Mouse (Mus musculus): ENCODE results near the gene Eif4enif1. TPM values are rescaled to one million over a fixed set of nuclear protein-coding genes. Genes with fewer than 3 reads are reported as not detected.
"Not testable (repeated sequence)": the region's sequence is repeated elsewhere in the genome, so short reads cannot be mapped to it uniquely, and the experiment has no call there.

Gene Eif4enif1
- polyA plus RNA-seq, 1 experiment = 52.7 TPM

DNA sequence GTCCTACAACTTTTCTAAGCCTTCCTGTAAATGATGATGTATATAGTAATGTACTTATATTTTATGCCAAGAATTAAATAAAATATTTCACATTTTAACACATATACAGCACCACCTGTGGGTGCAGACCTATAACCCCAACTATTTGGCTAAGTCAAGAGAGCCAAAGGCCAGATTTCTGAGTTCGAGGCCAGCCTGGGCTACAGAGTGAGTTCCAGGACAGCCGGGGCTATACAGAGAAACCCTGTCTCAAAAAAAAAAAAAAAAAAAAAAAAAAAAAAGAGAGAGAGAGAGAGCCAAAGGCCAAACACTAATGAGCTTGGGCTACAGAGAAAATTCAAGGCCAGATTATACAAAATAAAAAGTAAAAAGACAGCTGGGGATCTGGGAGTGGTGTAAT lies 33.1 kb upstream of the Eif4enif1 start:
- H3K4me1 ChIP-seq (ENCODE audit: control insufficient read depth, insufficient read depth, low read length); H3K4me3 ChIP-seq (replicated peaks; ENCODE audit: control insufficient read depth, low read depth, low read length); H3K27ac ChIP-seq (ENCODE audit: control insufficient read depth, insufficient read depth, low read depth, low read length, poor library complexity): not testable (repeated sequence)
- WGBS = 64% methylated on average over 2 of the region's 2 CpGs

DNA sequence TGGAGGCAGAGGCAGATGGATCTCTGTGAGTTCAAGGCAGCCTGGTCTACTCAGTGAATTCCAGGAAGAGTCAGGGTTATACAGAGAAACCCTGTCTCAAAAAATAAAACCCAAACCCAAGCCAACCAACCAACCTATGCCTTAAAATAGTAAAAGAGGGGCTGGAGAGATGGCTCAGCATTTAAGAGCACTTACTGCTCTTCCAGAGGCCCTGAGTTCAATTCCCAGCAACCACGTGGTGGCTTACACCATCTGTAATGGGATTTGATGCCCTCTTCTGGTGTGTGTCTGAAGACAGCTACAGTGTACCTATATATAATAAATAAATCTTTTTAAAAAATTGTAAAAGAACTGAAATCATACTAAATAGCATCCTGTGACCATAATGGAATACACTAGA lies 30.3 kb upstream of the Eif4enif1 start:
- 57% methylated on average over 1 of the region's 1 CpGs for WGBS
- not testable (repeated sequence) for H3K27ac ChIP-seq (ENCODE audit: control insufficient read depth, insufficient read depth, low read depth, low read length, poor library complexity); H3K4me3 ChIP-seq (replicated peaks; ENCODE audit: control insufficient read depth, low read depth, low read length); H3K4me1 ChIP-seq (ENCODE audit: control insufficient read depth, insufficient read depth, low read length)

DNA sequence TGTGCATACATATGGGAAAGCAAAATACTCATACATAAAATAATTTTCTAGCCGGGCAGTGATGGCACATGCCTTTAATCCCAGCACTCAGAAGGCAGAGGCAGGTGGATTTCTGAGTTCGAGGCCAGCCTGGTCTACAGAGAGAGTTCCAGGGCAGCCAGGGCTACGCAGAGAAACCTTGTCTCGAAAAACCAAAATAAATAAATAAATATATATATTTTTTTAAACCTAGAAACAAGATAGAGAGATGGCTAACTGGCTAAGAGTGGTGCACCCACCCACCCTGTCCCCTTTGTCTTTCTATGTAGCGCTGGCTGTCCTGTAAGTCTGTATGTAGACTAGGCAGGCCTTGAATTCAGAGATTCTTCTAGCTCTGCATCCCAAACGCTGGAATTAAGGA lies 29.7 kb upstream of the Eif4enif1 start:
- 46% methylated on average over 4 of the region's 6 CpGs for WGBS
- not testable (repeated sequence) for H3K4me1 ChIP-seq (ENCODE audit: control insufficient read depth, insufficient read depth, low read length); H3K27ac ChIP-seq (ENCODE audit: control insufficient read depth, insufficient read depth, low read depth, low read length, poor library complexity); H3K4me3 ChIP-seq (replicated peaks; ENCODE audit: control insufficient read depth, low read depth, low read length)

DNA sequence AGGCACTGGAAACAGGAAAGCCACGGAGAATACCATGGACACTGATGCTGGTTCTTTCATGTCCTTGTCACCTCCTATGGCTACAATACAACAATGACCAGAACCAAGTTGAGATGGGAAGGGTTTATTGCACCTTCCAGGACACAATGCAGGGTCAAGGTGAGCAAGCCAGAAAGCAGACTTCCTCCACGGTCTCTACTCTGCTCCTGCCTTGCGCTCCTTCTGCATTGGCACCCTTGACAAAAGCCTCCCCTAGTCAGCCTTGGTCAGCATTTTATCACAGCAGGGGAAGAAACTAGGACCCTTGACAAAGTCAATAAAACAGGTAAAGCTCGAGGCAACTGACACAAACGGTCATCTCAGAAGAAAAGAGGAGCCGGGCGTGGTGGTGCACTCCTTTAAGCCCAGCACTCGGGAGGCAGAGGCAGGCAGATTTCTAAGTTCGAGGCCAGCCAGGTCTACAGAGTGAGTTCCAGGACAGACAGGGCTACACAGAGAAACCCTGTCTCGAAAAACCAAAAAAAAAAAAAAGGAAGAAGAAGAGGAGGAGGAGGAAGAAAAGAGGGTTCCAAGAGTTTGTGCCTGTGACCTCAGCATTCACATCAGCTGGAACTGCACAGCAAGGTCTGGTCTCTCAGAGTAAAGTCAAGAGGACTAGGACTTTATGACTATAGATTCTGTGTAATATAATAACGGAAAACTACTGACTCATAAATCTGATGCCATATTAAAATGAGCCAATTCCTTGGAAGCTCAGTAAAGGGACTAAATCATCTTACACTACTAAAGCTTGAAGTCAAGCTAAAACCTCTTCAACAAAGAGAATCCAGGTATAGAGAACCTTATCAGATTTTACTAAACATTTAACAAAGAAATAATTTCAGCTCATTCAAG lies 28.5 kb upstream of the Eif4enif1 start:
- WGBS = 80% methylated on average over 11 of the region's 11 CpGs
- H3K4me3 ChIP-seq (replicated peaks; ENCODE audit: control insufficient read depth, low read depth, low read length); H3K4me1 ChIP-seq (ENCODE audit: control insufficient read depth, insufficient read depth, low read length); H3K27ac ChIP-seq (ENCODE audit: control insufficient read depth, insufficient read depth, low read depth, low read length, poor library complexity): not testable (repeated sequence)

DNA sequence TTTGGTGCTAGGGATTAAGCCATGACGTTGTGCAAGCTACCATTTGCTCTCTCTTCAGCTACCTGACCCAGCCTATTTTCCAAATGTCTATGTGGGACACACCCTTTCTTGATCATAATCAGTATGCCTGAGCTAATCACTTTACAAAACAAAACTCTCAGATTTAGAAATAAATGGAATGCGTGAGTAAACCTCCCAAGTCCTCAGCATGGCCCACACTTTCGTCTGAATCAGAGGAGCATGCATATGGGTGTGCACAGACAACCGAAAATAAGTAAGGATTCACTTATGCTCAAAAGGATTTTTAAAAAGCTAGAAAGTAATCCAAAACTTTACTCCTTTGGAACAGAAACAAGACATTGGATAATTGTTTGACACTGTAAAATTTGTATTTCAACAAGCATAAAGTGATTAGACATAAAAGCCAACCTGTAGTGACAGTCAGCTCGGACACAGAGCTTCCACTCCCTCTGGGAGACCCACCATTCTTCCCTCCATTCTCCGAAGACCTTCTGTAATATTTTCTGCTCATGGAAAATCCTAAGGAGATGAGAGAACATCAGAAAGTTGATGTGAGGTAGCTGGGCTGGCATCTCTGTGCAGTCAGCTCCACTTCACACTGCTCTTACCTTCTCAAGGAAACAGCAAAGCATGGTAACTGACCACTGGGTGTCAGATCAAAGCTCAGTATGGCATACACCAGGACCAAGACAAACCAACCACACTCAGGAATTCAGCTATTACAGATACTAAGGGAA lies 23.0 kb upstream of the Eif4enif1 start:
- H3K4me1 ChIP-seq (ENCODE audit: control insufficient read depth, insufficient read depth, low read length); H3K27ac ChIP-seq (ENCODE audit: control insufficient read depth, insufficient read depth, low read depth, low read length, poor library complexity); H3K4me3 ChIP-seq (replicated peaks; ENCODE audit: control insufficient read depth, low read depth, low read length): not testable (repeated sequence)
- 81% methylated on average over 6 of the region's 6 CpGs for WGBS

DNA sequence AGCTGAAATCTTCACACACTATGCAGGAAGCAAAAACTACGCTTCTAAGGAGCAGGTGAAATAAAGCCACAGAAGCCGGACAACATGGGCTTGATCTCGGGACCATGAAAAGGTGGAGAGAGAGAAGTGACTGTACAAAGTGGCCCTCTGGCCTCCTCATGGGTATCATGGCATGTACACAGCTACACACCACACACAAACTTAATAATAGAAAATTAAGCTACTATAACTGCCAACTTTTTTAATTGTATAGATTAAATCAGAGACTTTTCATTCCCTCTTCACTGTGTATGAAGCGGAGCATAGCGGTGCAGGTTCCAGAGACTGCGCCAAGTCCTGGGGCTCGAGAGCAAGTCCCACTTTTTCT lies 22.5 kb upstream of the Eif4enif1 start:
- not testable (repeated sequence) for H3K27ac ChIP-seq (ENCODE audit: control insufficient read depth, insufficient read depth, low read depth, low read length, poor library complexity); H3K4me1 ChIP-seq (ENCODE audit: control insufficient read depth, insufficient read depth, low read length); H3K4me3 ChIP-seq (replicated peaks; ENCODE audit: control insufficient read depth, low read depth, low read length)
- WGBS = 82% methylated on average over 7 of the region's 7 CpGs

DNA sequence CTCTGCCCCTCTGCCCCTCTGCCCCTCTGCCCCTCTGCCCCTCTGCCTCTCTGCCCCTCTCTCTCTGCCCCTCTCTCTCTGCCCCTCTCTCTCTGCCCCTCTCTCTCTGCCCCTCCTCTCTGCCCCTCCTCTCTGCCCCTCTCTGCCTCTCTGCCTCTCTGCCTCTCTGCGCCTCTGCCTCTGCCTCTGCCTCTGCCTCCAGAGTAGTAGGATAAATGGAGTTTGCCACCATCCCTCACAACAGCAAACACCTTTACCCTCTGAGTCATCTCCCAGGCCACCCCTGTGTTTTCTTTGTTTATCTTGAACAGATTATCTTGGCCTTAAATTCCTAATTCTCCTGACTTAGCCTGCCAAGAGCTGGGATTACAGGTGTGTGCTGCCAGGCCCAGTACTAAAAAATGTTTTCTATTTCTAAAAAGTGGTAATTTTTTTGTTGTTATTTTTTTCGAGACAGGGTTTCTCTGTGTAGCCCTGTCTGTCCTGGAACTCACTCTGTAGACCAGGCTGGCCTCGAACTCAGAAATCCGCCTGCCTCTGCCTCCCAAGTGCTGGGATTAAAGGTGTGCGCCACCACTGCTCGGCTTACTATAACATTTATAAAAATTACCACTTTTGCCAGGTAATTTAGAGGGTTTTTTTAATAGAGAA lies 21.6 kb upstream of the Eif4enif1 start:
- 63% methylated on average over 6 of the region's 6 CpGs for WGBS
- not testable (repeated sequence) for H3K4me3 ChIP-seq (replicated peaks; ENCODE audit: control insufficient read depth, low read depth, low read length)

DNA sequence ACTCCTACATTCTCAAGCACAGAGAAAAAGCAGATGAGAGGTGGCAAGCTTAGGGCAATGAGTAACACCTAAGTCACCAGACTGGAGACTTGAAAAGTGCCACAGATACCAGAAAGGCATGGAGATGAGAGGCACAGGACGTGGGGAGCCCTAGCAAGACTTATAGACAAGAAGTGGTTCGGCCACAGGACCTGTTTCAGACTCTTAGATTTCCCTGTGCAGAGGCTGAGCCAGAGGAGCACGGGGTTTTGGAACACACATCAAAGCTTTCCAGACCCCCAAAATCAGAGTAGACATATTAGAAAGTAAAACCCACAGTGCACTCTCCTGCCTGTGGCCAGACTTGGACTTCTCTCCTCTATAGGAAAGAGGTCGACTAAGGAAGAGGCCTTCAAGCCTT lies 20.9 kb upstream of the Eif4enif1 start:
- H3K27ac ChIP-seq (ENCODE audit: control insufficient read depth, insufficient read depth, low read depth, low read length, poor library complexity); H3K4me1 ChIP-seq (ENCODE audit: control insufficient read depth, insufficient read depth, low read length); H3K4me3 ChIP-seq (replicated peaks; ENCODE audit: control insufficient read depth, low read depth, low read length): not testable (repeated sequence)
- WGBS = 44% methylated on average over 4 of the region's 4 CpGs

More for the DNA sequence above, 21.6 kb upstream of the Eif4enif1 start:
- H3K4me1 ChIP-seq (ENCODE audit: control insufficient read depth, insufficient read depth, low read length); H3K27ac ChIP-seq (ENCODE audit: control insufficient read depth, insufficient read depth, low read depth, low read length, poor library complexity): not testable (repeated sequence)

DNA sequence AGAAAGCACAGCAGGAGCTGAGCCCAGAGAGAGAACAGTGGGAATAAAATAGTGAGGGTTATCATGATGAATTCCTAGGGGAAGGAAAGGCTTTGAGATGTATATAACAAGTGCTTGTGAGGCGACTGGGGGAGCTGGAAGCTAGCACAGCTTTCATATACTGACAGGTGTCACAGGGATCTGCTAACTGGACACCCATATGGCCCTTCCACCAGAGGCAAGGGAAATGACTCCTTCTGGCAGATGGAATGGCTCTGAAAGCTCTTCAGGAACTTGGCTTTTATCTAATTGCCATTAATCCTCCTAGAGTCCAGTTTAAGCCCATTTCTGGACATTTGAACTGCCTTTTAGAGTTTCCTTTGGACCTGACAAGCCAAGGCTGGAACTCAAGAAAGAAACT lies 20.2 kb upstream of the Eif4enif1 start:
- not testable (repeated sequence) for H3K27ac ChIP-seq (ENCODE audit: control insufficient read depth, insufficient read depth, low read depth, low read length, poor library complexity); H3K4me3 ChIP-seq (replicated peaks; ENCODE audit: control insufficient read depth, low read depth, low read length); H3K4me1 ChIP-seq (ENCODE audit: control insufficient read depth, insufficient read depth, low read length)
- WGBS = 63% methylated on average over 1 of the region's 1 CpGs

DNA sequence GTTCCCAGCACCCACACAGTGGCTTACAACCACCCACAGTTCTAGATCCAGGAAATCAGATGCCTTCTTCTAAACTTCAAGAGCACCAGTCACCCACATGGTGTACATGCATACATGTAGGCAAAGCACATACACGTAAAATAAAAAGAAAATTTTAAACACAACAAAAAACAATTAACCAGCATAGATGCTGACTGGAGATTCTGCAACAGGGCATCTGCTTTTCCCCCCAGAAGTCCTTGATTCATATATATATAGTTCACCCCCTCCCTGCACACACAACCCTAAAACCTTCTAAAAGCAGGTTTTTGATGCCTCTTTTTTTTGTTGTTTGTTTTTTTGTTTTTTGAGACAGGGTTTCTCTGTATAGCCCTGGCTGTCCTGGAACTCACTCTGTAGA lies 19.5 kb upstream of the Eif4enif1 start:
- not testable (repeated sequence) for H3K4me1 ChIP-seq (ENCODE audit: control insufficient read depth, insufficient read depth, low read length); H3K4me3 ChIP-seq (replicated peaks; ENCODE audit: control insufficient read depth, low read depth, low read length); H3K27ac ChIP-seq (ENCODE audit: control insufficient read depth, insufficient read depth, low read depth, low read length, poor library complexity)
- 71% methylated on average over 1 of the region's 1 CpGs for WGBS
